Mouse (Mus musculus): ENCODE measurements around the gene Arid5b.

- no peak for TF ChIP-seq CTCF (IDR thresholded peaks at IDR 0.05; ENCODE audit: borderline replicate concordance, control insufficient read depth, extremely low read depth, insufficient read depth, low read length, poor library complexity)
- no peak for TF ChIP-seq POLR2A (IDR thresholded peaks at IDR 0.05; ENCODE audit: control insufficient read depth, extremely low read depth, insufficient read depth, low read length, poor library complexity)
These were observed 159.3 kb downstream of the Arid5b start for GRCm38 (mm10) chr10:68119285-68119684.
